Mouse (Mus musculus): ENCODE data around the gene Fbxo36. TPM values are rescaled to one million over a fixed set of nuclear protein-coding genes. Genes with fewer than 3 reads are reported as not detected.

The Fbxo36 gene
- 16.0 and 26.0 TPM in 2 replicates for polyA plus RNA-seq (2021; fragmentation: Nextera tagmentation)
- long read RNA-seq, experiment 1, transcript Fbxo36-201 (4 exons, 901 nt) = major isoform, 11 of 15 reads
- long read RNA-seq, experiment 1, partial matches to known transcripts = 0 of 15 reads
- long read RNA-seq, experiment 1, other reads (novel, unspliced or antisense) = 3 of 15 reads
- long read RNA-seq, experiment 2, partial matches to known transcripts = 0 of 9 reads
- long read RNA-seq, experiment 2, other reads (novel, unspliced or antisense) = 4 of 9 reads

DNA sequence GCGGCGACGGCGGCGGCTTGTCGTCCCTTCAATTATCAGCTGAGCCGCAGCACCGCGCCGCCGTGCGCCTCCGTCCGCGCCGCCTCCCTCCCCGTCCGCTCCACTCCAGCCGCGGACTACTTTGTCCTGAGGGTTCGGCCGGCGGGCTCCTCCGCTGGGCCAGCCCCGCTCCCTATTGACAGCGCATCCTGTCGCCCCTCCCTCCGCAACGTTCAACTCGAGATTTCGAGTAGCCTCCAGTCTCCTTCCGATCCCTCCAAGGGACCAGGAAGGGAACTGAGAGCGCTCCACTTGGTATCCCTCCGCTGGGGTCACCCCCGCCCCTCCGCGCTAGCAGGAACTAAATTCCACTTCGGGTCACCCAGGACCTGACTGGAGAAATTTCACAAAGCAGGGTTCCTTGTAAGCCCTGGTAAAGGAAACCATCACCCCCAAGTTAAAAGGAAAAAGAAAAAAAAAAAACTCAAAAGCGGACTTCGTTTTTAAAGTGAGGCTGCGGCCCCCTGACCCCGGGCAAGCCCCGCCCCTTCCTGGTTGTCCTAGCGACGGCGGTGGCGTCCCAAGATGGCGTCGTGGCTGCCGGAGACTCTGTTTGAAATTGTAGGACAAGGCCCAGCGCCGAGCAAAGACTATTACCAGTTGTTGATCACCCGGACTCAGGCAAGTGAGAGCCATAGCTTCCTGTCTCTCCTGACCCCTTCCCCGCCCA, at the start of gene Fbxo36:
Gene Fbxo36 (plus strand): TSS at position 533 of the 709 bp plus-strand sequence.

DNA sequence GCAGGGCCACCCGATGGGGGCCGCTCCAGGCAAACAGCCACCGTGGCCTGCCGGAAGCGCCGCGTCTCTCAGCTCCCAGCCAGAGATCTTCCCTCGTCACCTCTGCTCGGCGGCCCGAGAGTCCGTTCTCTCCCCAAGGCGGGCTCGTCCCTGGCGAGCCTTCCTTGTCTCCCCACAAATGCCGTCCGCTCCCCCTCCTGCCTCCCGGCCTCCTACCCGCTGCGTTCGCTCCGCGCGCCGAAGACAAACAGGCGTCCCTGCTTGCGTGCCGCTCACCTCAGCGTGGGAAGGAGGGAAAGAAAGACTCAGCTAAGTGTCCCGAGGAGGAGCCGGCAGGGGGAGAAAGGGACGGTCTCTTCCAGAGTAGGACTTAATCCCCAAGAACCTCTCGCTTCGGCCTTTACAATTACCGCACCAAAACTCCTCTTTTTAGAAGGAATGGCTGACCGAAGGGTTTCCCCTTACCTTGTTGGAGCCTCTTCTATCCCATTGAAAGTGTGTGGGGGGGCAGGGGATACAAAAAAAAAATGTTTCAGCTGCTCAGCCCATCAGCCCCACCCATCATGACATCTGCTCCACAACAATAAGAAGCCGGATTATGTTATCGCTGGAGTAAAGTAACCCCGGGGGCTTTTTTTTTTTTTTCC, 500 bp downstream of the Fbxo36 start, which contains the start of gene Trip12:
Gene Trip12 (minus strand): TSS at position 499 of the 647 bp plus-strand sequence.

DNA sequence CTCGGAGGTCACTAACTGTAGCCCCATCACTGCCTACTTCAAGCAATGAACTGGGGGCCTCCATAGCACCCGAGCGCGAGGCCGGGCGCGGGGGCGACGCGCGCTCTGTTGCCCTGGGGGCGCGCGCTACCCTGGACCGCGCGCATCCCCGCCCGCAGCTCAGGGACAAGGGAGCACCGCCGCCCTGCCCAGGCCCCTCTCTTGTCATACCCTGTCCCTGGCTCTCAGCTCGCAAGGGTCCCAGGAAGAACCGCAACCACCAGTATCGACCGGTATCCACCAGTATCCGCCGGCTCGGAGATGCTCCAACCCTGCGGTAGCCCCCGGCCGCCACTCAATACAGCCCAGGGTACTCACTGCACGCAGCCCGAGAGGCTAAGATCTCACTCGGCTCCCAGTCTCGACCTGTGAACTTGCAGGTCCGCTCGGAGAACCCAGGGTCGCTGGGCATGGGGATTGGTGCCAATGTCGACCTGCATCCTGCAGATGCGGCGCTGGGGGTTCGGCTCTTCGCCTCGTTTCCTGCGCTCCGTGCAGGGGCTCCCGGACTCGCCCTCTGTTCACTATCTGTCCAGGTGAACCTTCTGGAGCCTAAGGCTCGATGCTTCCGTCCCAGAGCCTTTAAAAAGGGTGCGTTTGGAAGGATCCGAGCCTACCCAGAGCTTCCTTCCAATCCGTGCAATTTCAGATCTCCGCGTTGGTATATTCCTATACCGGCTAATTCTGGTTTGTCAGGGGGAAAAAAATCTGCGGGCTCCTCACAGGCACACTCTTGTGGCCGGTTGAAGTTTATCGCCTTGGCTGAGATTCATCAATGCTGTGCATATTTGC, 95.1 kb downstream of the Fbxo36 start, which contains the start of gene Slc16a14:
Gene Slc16a14 (minus strand): TSS at position 632 of the 831 bp plus-strand sequence.

Other genes with a start within 250 kb of the Fbxo36 start
- 88.7 and 108 TPM in 2 replicates for gene Dner, start 143.6 kb upstream of the Fbxo36 start, polyA plus RNA-seq (2021; fragmentation: Nextera tagmentation)
- 13.6 and 15.1 TPM in 2 replicates for gene Trip12, start 675 bp downstream of the Fbxo36 start, polyA plus RNA-seq (2021; fragmentation: Nextera tagmentation)
- 5.8 and 7.1 TPM in 2 replicates for gene Slc16a14, start 95.3 kb downstream of the Fbxo36 start, polyA plus RNA-seq (2021; fragmentation: Nextera tagmentation)